Mouse (Mus musculus) forebrain, embryonic 13.5 days (tissue): ENCODE results near the gene Cyp1a2. TPM values are rescaled to one million over a fixed set of nuclear protein-coding genes. Genes with fewer than 3 reads are reported as not detected.

Experiments
- ATAC-seq: fragments of 200-750 bp; cut with Nextera tagmentation; 2 replicates; pipeline ENCODE4 v1.8.0; 2017
- H3K27ac ChIP-seq: fragments of 300-500 bp; sonication (generic); 2 replicates; pipeline ENCODE4 v1.5.1; 2015; ENCODE audit warnings: inconsistent platforms, mild to moderate bottlenecking, moderate library complexity
- H3K27me3 ChIP-seq: fragments of 300-500 bp; sonication (generic); 2 replicates; pipeline ENCODE4 v1.6.1; 2015; ENCODE audit warnings: mild to moderate bottlenecking, inconsistent platforms
- H3K36me3 ChIP-seq: fragments of 300-500 bp; sonication (generic); 2 replicates; pipeline ENCODE4 v1.6.1; 2015; ENCODE audit warnings: mild to moderate bottlenecking, inconsistent platforms; ENCODE audit not compliant: poor library complexity, severe bottlenecking
- H3K4me1 ChIP-seq: fragments of 300-500 bp; sonication (generic); 2 replicates; pipeline ENCODE4 v1.6.1; 2015; ENCODE audit warnings: inconsistent platforms
- H3K4me2 ChIP-seq: fragments of 300-500 bp; sonication (generic); 2 replicates; pipeline ENCODE4 v1.6.1; 2015; ENCODE audit warnings: inconsistent platforms, mild to moderate bottlenecking, moderate library complexity
- H3K4me3 ChIP-seq: fragments of 300-500 bp; sonication (generic); 2 replicates; pipeline ENCODE4 v1.5.1; 2015; ENCODE audit warnings: mild to moderate bottlenecking, inconsistent platforms
- H3K9ac ChIP-seq: fragments of 300-500 bp; sonication (generic); 2 replicates; pipeline ENCODE4 v1.6.1; 2015; ENCODE audit warnings: mild to moderate bottlenecking, inconsistent platforms
- H3K9me3 ChIP-seq: fragments of 300-500 bp; sonication (generic); replicated peaks from 2 replicates; pipeline ENCODE4 v1.6.1; 2016; ENCODE audit warnings: inconsistent platforms
- WGBS: fragments of 180-500 bp; shearing (Covaris S2); methylation state at CpG from one replicate; pipeline ENCODE4 v1.1.7; 2015; 5-methylcytosine and 5-hydroxymethylcytosine counted together
- polyA plus RNA-seq: library from polyadenylated mRNA; unstranded; fragments of >200 nt; fragmentation: Nextera tagmentation; extraction: Ambion mirVana; gene quantifications from 2 replicates; pipeline ENCODE4 v1.2.1, GENCODE M21; 2015

Cyp1a2 gene
- polyA plus RNA-seq, 1 experiment from 2014 or later, result not detected

DNA sequence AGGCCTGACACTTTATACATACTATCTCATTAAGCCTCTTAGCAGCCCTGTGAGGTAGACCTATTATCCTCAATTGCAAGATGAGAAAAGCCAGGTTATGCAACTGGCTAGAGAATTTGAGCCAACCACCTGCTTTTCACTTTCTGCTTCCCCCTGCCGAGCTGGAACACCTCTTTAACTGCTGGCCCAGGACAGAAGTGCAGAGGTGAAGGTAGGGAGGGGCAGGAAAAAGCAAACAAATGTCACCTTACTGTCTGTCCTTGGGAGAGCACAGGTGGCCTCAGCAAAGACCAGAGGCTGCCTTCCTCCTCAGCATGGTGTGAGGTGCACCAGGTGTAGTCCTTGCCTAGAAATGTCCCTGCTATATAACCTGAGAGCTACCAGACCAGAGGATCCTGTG is 15.2 kb downstream of the Cyp1a2 start:
- no peaks in the 10 kb centered on the region for H3K4me1 ChIP-seq
- no peak for ATAC-seq
- WGBS, result 44% methylated on average over 1 of the region's 1 CpGs

DNA sequence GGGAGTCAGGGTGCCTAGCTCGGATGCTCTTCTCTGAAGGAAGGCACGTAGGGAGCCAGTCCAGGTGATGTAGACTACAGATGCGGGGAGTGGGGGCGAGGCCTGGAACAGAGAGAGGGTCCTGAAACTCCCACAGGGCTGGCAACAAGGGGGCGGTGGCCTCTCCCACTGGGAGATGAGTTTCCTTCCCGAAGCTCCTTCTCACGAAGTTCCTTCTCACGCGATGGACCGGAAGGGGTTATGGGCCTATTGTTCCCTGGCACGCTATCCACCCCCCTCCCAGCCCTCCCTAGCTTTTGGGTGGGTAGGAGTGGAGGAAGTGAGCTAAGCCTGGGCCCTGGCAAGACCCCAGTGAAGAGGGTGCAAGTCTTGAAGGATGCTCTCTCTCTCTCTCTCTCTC is 15.7 kb downstream of the Cyp1a2 start:
- Histone ChIP-seq H3K36me3 (no peaks in the 10 kb centered on the region), H3K27me3 (peaks cover 3% of the 10 kb centered on the region; the same call in 1 of the 2 replicates), H3K27ac (no peak overlapping the region), H3K9ac (no peak overlapping the region), H3K4me3 (no peak overlapping the region), H3K4me1 (no peaks in the 10 kb centered on the region), H3K9me3 (no peaks in the 10 kb centered on the region), H3K4me2 (no peak overlapping the region)
- 57% methylated on average over 11 of the region's 11 CpGs for WGBS
- ATAC-seq, result no peak

More for the DNA sequence above, 15.2 kb downstream of the Cyp1a2 start:
- Histone ChIP-seq H3K4me2 (no peak overlapping the region), H3K9me3 (no peaks in the 10 kb centered on the region), H3K27me3 (peaks cover 3% of the 10 kb centered on the region; the same call in 1 of the 2 replicates), H3K36me3 (no peaks in the 10 kb centered on the region), H3K27ac (no peak overlapping the region), H3K4me3 (no peak overlapping the region), H3K9ac (no peak overlapping the region)

DNA sequence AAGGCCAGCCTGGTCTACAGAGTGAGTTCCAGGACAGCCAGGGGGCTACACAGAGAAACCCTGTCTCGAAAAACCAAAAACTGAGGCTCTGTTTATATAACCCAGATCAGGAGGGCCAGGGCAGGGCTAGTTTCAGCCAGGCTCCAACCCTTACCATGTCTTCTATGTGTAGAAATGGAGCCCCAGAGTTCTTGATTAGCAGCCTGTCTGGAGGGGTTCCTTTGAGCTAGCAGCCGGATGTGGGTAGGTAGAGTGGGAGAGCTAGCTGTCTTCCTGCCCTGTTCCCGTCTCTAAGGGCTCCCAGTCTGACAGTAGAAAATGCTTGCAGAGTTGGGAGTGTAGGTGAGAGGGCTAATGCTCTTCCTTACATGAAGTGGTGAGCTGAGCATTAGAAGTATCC is 16.4 kb downstream of the Cyp1a2 start:
- no peak overlapping the region for H3K4me3 ChIP-seq
- H3K9me3 ChIP-seq, result no peaks in the 10 kb centered on the region
- no peaks in the 10 kb centered on the region for H3K4me1 ChIP-seq
- no peak overlapping the region for H3K4me2 ChIP-seq
- H3K36me3 ChIP-seq, result no peaks in the 10 kb centered on the region
- no peak for ATAC-seq
- WGBS, result 83% methylated on average over 3 of the region's 3 CpGs
- no peak overlapping the region for H3K27ac ChIP-seq
- H3K27me3 ChIP-seq, result peaks cover 3% of the 10 kb centered on the region; the same call in 1 of the 2 replicates
- no peak overlapping the region for H3K9ac ChIP-seq

DNA sequence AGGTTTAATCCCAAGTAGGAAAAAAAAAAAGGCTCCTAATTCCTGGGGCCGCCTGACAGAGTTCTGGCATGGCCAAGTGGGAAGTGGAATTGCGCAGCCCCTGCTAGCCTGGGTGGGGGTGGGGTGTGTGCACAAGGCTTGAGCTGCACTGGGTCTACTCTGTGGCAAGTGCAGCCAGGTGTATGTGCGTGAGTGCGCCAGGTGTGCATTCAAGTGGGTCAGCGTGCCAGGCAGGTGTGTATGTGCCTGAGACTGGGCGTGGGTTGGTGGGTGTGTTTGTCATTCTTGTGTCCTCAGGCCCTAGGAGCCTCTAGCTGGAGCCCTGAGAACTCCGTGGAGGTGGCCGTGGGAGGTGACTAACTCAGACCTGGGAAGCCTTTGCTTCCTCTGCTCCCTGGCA is 17.0 kb downstream of the Cyp1a2 start:
- H3K9me3 ChIP-seq, result no peaks in the 10 kb centered on the region
- no peak overlapping the region for H3K9ac ChIP-seq
- no peak overlapping the region for H3K4me2 ChIP-seq
- 89% methylated on average over 8 of the region's 8 CpGs for WGBS
- H3K27me3 ChIP-seq, result peaks cover 3% of the 10 kb centered on the region; the same call in 1 of the 2 replicates
- no peak overlapping the region for H3K4me3 ChIP-seq
- no peaks in the 10 kb centered on the region for H3K36me3 ChIP-seq
- H3K4me1 ChIP-seq, result no peaks in the 10 kb centered on the region
- H3K27ac ChIP-seq, result no peak overlapping the region
- no peak for ATAC-seq

DNA sequence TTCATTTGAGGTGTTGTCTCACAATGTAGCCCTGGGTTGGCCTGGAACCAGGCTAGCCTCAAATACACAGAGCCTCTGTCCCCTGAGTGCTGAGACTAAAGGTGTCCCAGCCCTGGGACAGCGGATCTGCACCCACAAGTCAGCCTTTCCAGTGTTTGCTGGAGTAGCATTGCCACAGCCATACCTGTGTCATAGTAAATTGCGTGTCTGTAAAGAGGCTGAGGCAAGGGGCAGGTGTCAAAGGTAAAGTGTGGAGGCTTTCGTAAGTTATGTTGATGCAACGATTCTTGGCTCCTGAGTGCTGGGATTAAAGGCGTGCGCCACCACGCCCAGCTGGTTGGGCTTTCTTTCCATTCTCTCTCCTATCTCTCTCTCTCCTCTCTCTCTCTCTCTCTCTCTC is 18.9 kb downstream of the Cyp1a2 start:
- WGBS, result 76% methylated on average over 7 of the region's 7 CpGs
- no peak overlapping the region for H3K27ac ChIP-seq
- no peaks in the 10 kb centered on the region for H3K9me3 ChIP-seq
- H3K9ac ChIP-seq, result no peak overlapping the region
- H3K4me3 ChIP-seq, result no peak overlapping the region
- H3K4me2 ChIP-seq, result no peak overlapping the region
- no peaks in the 10 kb centered on the region for H3K36me3 ChIP-seq
- peaks cover 3% of the 10 kb centered on the region; the same call in 1 of the 2 replicates for H3K27me3 ChIP-seq
- no peak for ATAC-seq
- H3K4me1 ChIP-seq, result no peaks in the 10 kb centered on the region

DNA sequence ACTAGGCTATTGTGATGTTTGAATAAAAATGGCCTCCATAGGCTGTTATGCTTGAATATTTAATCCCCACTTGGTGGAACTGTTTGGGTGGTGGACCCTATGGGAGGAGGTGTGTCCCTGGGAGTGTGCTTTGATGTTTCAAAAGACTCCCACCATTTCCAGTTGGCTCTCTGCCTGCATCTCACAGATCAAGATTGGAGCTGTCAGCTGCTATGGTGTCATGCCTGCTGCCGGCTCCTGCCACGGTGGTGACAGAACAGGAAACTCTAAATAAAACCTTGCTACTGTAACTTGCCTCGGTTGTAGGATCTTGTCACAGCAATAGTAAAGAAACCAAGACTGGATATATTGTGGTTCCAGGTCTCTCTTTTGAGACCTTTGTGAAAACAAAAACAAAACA is 22.0 kb downstream of the Cyp1a2 start:
- H3K9ac ChIP-seq, result no peak overlapping the region
- 67% methylated on average over 3 of the region's 3 CpGs for WGBS
- no peak for ATAC-seq

DNA sequence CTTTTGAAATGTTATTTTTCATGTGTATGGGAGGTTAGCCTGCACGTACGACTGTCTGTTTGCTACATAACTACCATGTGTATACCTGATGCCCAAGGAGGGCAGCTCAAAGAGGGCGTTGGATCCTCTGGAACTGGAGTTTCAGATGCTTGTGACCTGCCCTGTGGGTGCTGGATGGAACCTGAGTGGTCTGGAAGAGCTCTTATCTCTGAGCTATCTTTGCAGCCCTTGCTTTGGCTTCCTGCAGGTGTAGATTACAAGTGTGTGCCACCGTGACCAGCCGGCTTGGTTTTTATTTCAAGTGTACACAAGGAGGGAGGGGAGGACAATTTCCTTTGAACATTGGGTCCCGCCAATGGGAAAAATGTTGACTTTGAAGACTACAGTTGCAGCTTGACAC is 23.0 kb downstream of the Cyp1a2 start:
- Histone ChIP-seq H3K9me3 (no peaks in the 10 kb centered on the region), H3K4me2 (no peak overlapping the region), H3K4me3 (no peak overlapping the region), H3K27ac (no peak overlapping the region), H3K36me3 (no peaks in the 10 kb centered on the region), H3K27me3 (no peaks in the 10 kb centered on the region), H3K4me1 (peaks cover 4% of the 10 kb centered on the region), H3K9ac (no peak overlapping the region)
- no peak for ATAC-seq
- 85% methylated on average over 6 of the region's 6 CpGs for WGBS

More for the DNA sequence above, 22.0 kb downstream of the Cyp1a2 start:
- no peak overlapping the region for H3K27ac ChIP-seq
- H3K27me3 ChIP-seq, result peaks cover 1% of the 10 kb centered on the region; the same call in 1 of the 2 replicates
- no peak overlapping the region for H3K4me3 ChIP-seq
- H3K4me2 ChIP-seq, result no peak overlapping the region
- no peaks in the 10 kb centered on the region for H3K4me1 ChIP-seq
- H3K9me3 ChIP-seq, result no peaks in the 10 kb centered on the region
- no peaks in the 10 kb centered on the region for H3K36me3 ChIP-seq

DNA sequence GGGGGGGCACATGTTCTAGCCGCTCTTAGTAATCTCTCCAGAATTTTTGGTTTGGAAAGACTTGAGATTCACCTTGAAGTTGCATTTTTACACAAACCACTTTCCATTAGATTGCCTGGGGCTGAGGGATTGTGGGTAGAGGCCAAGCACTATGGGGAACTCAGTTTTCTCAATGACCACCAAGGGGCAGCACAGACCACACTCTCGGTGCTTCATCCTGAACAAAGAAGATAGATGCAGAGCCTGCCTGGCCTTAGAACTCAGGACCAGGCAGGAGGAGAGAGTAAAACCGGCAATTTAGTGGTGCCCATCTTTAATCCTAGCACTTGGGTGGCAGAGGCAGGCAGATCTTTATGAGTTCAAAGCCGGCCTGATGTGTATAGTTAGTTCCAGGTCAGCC is 23.7 kb downstream of the Cyp1a2 start:
- peak; percentile 69 for ATAC-seq
- Histone ChIP-seq H3K4me1 (peaks cover 4% of the 10 kb centered on the region), H3K4me3 (no peak overlapping the region), H3K27ac (no peak overlapping the region), H3K4me2 (no peak overlapping the region), H3K27me3 (no peaks in the 10 kb centered on the region), H3K36me3 (no peaks in the 10 kb centered on the region), H3K9ac (no peak overlapping the region), H3K9me3 (no peaks in the 10 kb centered on the region)
- WGBS, result 23% methylated on average over 4 of the region's 4 CpGs

DNA sequence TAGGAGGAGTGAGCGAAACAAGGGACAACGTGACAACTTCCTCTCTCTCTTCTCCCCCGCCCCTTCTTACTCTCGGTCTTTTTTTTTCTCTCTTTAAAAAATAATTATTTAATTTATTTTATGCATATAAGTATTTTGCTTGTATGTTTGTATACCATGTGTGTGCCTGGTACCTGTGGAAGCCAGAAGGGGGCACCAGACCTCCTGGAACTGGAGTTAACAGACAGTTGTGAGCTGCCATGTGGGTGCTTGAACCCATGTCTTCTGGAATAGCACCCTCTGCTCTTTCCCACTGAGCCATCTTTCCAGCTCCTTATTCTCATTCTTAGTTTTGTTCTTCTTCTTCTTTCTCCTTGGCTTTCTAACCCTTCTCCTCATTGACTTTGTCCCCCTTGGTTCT is 24.5 kb downstream of the Cyp1a2 start:
- H3K4me3 ChIP-seq, result no peak overlapping the region
- H3K9me3 ChIP-seq, result no peaks in the 10 kb centered on the region
- H3K4me1 ChIP-seq, result peaks cover 4% of the 10 kb centered on the region
- 0 out of 2 replicates have a peak, but pooled peaks cover 5% of the 10 kb centered on the region for H3K27me3 ChIP-seq
- no peak overlapping the region for H3K4me2 ChIP-seq
- H3K27ac ChIP-seq, result no peak overlapping the region
- H3K9ac ChIP-seq, result no peak overlapping the region
- H3K36me3 ChIP-seq, result no peaks in the 10 kb centered on the region
- 80% methylated on average over 4 of the region's 4 CpGs for WGBS
- no peak for ATAC-seq

DNA sequence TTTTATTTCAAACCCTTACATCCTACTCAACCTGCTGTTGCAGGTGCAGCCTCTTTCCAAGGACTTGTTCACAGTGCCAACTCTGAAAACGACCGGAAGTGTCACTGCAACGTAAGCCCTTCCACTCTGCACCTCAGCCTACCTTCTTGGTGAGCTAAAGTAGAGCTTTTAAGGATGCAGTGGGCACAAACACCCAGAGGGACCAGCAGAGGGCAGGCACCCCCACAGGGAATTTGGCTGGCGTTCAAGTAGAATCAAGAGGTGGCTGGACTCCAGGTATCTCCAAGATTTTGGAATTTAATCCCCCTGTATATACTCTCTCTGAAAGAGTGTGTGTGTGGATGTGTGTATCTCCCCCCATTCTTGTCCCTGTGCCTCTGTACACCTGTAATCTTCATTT is 25.7 kb downstream of the Cyp1a2 start:
- H3K4me3 ChIP-seq, result no peak overlapping the region
- H3K4me2 ChIP-seq, result no peak overlapping the region
- WGBS, result 59% methylated on average over 4 of the region's 4 CpGs
- 0 out of 2 replicates have a peak, but pooled peaks cover 8% of the 10 kb centered on the region for H3K27me3 ChIP-seq
- no peak overlapping the region for H3K9ac ChIP-seq
- no peaks in the 10 kb centered on the region for H3K36me3 ChIP-seq
- no peak overlapping the region for H3K27ac ChIP-seq
- no peaks in the 10 kb centered on the region for H3K9me3 ChIP-seq
- ATAC-seq, result no peak
- peaks cover 11% of the 10 kb centered on the region for H3K4me1 ChIP-seq

DNA sequence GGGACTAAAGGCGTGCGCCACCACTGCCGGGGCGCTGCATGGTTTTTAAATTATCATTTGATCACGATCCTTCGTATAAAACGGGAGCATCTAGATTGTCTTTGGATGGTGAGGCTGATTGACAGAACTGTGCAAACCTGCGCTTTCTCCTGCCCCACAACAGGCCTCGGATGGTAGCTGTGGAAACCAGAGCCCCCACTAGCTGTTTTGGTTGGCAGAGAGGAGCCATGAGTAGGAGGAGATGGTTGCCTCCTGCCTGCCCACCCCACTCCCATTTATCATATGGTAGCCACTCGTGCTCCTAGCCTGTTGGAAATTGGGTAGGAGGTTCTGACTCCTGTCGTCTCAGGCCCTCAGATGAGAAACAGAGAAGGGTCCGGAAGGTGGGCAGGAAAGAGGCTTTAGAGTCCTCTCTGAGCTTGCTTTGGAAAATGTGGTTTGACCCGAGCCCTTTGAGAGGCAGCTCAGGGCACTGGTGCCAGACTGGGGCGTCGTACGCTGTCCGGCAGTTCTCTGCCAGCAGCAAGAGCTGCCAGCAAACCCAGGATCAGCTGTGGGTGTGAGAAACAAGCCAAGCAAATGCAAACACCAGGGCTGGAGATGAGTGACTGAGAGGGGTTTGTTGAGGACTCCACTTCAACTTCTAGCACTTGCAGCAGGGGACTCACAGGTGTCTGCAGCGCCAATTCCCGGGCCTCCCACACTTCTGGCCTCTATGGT is 26.7 kb downstream of the Cyp1a2 start:
- Histone ChIP-seq H3K9me3 (no peaks in the 10 kb centered on the region), H3K4me1 (peaks cover 14% of the 10 kb centered on the region)

DNA sequence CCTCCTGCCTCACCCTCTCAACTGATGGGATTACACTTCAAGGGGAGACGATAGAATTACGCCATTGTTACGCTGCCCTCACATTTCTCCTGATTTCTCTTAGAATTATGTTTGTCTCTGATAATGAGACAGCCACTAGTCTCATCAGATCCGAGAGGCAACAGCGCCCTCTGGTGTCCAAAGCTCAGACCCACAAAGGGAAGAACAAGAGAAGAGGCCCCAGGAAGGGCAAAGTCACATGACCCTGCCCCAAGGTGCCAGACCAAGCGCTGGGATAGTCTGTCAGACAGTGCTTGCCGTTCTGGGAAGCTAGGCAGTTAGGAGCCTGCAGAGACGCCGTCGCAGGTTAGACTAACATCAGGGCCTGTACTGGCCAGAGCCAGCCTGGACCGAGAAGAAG is 27.8 kb downstream of the Cyp1a2 start:
- Histone ChIP-seq H3K4me1 (peaks cover 17% of the 10 kb centered on the region), H3K36me3 (no peaks in the 10 kb centered on the region), H3K9ac (peak overlapping the region; percentile 35), H3K9me3 (no peaks in the 10 kb centered on the region), H3K4me3 (no peak overlapping the region), H3K27me3 (0 out of 2 replicates have a peak, but pooled peaks cover 8% of the 10 kb centered on the region), H3K27ac (no peak overlapping the region), H3K4me2 (peak overlapping the region; percentile 48)
- WGBS, result 3% methylated on average over 11 of the region's 11 CpGs
- peak; percentile 86 for ATAC-seq

More for the DNA sequence above, 26.7 kb downstream of the Cyp1a2 start:
- 91% methylated on average over 19 of the region's 19 CpGs for WGBS
- H3K27ac ChIP-seq, result no peak overlapping the region
- no peak overlapping the region for H3K4me3 ChIP-seq
- H3K4me2 ChIP-seq, result no peak overlapping the region
- ATAC-seq, result no peak
- H3K9ac ChIP-seq, result no peak overlapping the region
- H3K27me3 ChIP-seq, result 0 out of 2 replicates have a peak, but pooled peaks cover 8% of the 10 kb centered on the region
- no peaks in the 10 kb centered on the region for H3K36me3 ChIP-seq

DNA sequence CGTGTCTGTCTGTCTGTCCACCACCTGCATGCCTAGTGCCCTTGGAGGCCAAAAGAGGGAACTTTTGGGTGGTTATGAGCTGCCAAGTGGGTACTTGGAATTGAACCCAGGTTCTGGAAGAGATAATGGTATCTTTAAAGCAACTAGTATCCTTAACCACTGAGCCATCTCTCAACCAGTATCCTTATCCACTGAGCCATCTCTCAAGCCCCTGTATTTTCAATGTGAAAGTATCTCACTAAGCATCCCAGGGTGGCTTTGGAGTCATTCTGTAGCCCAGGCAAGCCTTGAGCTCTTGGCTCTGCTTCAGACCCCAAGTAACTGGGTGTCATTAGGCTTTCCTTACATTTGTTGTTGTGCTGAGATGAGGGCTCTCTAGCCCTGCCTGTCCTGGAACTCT is 28.5 kb downstream of the Cyp1a2 start:
- Histone ChIP-seq H3K4me3 (no peak overlapping the region), H3K9ac (peak overlapping the region; percentile 26; the same call in 1 of the 2 replicates), H3K9me3 (no peaks in the 10 kb centered on the region), H3K27ac (no peak overlapping the region), H3K4me1 (peaks cover 23% of the 10 kb centered on the region), H3K27me3 (0 out of 2 replicates have a peak, but pooled peaks cover 8% of the 10 kb centered on the region), H3K4me2 (no peak overlapping the region), H3K36me3 (no peaks in the 10 kb centered on the region)
- 96% methylated on average over 1 of the region's 1 CpGs for WGBS
- ATAC-seq, result no peak
